Mouse (Mus musculus) erythroid progenitor cell, adult 5-6 weeks (primary cell): ENCODE measurements around the gene Bud23. TPM values are rescaled to one million over a fixed set of nuclear protein-coding genes. Genes with fewer than 3 reads are reported as not detected.
"Not testable (repeated sequence)": the region's sequence is repeated elsewhere in the genome, so short reads cannot be mapped to it uniquely, and the experiment has no call there.

ENCODE experiments used
- ATAC-seq: replicated peaks from 2 replicates; pipeline ENCODE4 v1.8.0; 2016; ENCODE audit warnings: moderate number of reproducible peaks, mild to moderate bottlenecking, moderate TSS enrichment, inconsistent platforms; ENCODE audit not compliant: poor library complexity, low FRiP score, severe bottlenecking
- total RNA-seq, 2 experiments: library from RNA; stranded (forward) in 1 of 2; stranded (reverse) in 1 of 2; fragments of 150-400 nt in 1 of 2; fragments of 186-747, 209-891 nt in 1 of 2; gene quantifications; 2 replicates each; pipeline versions ENCODE4 v1.2.3 to v1.2.4; 2015 to 2017; ENCODE audit warnings: low replicate concordance in 2 of 2

The Bud23 gene
- total RNA-seq, 2 experiments from 2014 or later, result 7.6 to 34.8 TPM

- no peak for ATAC-seq
Observed at GRCm38 (mm10) chr5:135073349-135074150, 8.8 kb upstream of the Bud23 start.

GRCm38 (mm10) chr5:135072720-135073119, 8.0 kb upstream of the Bud23 start:
- no peak for ATAC-seq

GRCm38 (mm10) chr5:135072061-135072460, 7.3 kb upstream of the Bud23 start:
- no peak for ATAC-seq

GRCm38 (mm10) chr5:135070448-135070847, 5.7 kb upstream of the Bud23 start:
- ATAC-seq, result 0 out of 2 replicates have a peak, but pooled peaks have one; percentile 44

- ATAC-seq, result no peak
Observed at GRCm38 (mm10) chr5:135066008-135066407, 1.2 kb upstream of the Bud23 start.

- peak; percentile 72 for ATAC-seq
Observed at GRCm38 (mm10) chr5:135064382-135064766, 385 bp downstream of the Bud23 start.

- ATAC-seq, result peak; percentile 97
Observed at GRCm38 (mm10) chr5:135063629-135064381, 954 bp downstream of the Bud23 start, which contains the start of gene Dnajc30. Dnajc30 (plus strand) TSS chr5:135064202.

- no peak for ATAC-seq
Observed at GRCm38 (mm10) chr5:135053356-135053755, 11.4 kb downstream of the Bud23 start.

- not testable (repeated sequence) for ATAC-seq
Observed at GRCm38 (mm10) chr5:135049268-135049667, 15.5 kb downstream of the Bud23 start.

GRCm38 (mm10) chr5:135048539-135048938, 16.2 kb downstream of the Bud23 start:
- 0 out of 2 replicates have a peak, but pooled peaks have one; percentile 18 for ATAC-seq

- ATAC-seq, result no peak
Observed at GRCm38 (mm10) chr5:135044575-135044974, 20.2 kb downstream of the Bud23 start.

- no peak for ATAC-seq
Observed at GRCm38 (mm10) chr5:135042105-135042788, 22.5 kb downstream of the Bud23 start.

- no peak for ATAC-seq
Observed at GRCm38 (mm10) chr5:135040777-135041176, 24.0 kb downstream of the Bud23 start.

GRCm38 (mm10) chr5:135040059-135040458, 24.7 kb downstream of the Bud23 start:
- no peak for ATAC-seq

GRCm38 (mm10) chr5:135039541-135039940, 25.2 kb downstream of the Bud23 start:
- no peak for ATAC-seq

GRCm38 (mm10) chr5:135037946-135038345, 26.8 kb downstream of the Bud23 start:
- no peak for ATAC-seq

- ATAC-seq, result no peak
Observed at GRCm38 (mm10) chr5:135035608-135036359, 29.0 kb downstream of the Bud23 start.

GRCm38 (mm10) chr5:135034593-135034992, 30.2 kb downstream of the Bud23 start:
- no peak for ATAC-seq

GRCm38 (mm10) chr5:135032581-135032980, 32.2 kb downstream of the Bud23 start:
- ATAC-seq, result no peak
